Mouse (Mus musculus) monocyte, adult 5-6 weeks (primary cell): ENCODE measurements around the gene Acnat1. TPM values are rescaled to one million over a fixed set of nuclear protein-coding genes. Genes with fewer than 3 reads are reported as not detected.
"Not testable (repeated sequence)": the region's sequence is repeated elsewhere in the genome, so short reads cannot be mapped to it uniquely, and the experiment has no call there.

Source experiments
- ATAC-seq: fragments of 153-309, 156-312 bp; replicated peaks from 2 replicates; pipeline ENCODE4 v1.8.0; 2017; ENCODE audit warnings: mild to moderate bottlenecking; ENCODE audit not compliant: low TSS enrichment, insufficient number of reproducible peaks, severe bottlenecking, poor library complexity, low FRiP score
- total RNA-seq: library from RNA; stranded (forward); fragments of 200-1000, 200-491, 200-594 nt; gene quantifications from 3 replicates; pipeline ENCODE4 v1.2.3, GENCODE M21; 2017

Gene Acnat1
- total RNA-seq, 1 experiment from 2014 or later = not detected

- ATAC-seq = no peak
These were observed 4.1 kb downstream of the Acnat1 start for GRCm38 (mm10) chr4:49469435-49470151.

GRCm38 (mm10) chr4:49467360-49467759 is 6.4 kb downstream of the Acnat1 start:
- ATAC-seq = no peak

GRCm38 (mm10) chr4:49456171-49456570 is 17.5 kb downstream of the Acnat1 start:
- no peak for ATAC-seq

- no peak for ATAC-seq
These were observed 21.7 kb downstream of the Acnat1 start for GRCm38 (mm10) chr4:49451848-49452551.

- not testable (repeated sequence) for ATAC-seq
These were observed 22.4 kb downstream of the Acnat1 start for GRCm38 (mm10) chr4:49451133-49451847.

- not testable (repeated sequence) for ATAC-seq
These were observed 36.7 kb downstream of the Acnat1 start for GRCm38 (mm10) chr4:49436968-49437367.

- not testable (repeated sequence) for ATAC-seq
These were observed 63.6 kb downstream of the Acnat1 start for GRCm38 (mm10) chr4:49410151-49410550.

- ATAC-seq = not testable (repeated sequence)
These were observed 65.8 kb downstream of the Acnat1 start, which contains the start of gene Acnat2 for GRCm38 (mm10) chr4:49407957-49408356. TSS of gene Acnat2 (minus strand) at chr4:49408151.

Other genes starting within 250 kb of the Acnat1 start
- not detected in 3 replicates for gene Acnat2, start 65.8 kb downstream of the Acnat1 start, total RNA-seq
- not detected in 3 replicates for gene Baat, start 32.6 kb upstream of the Acnat1 start, total RNA-seq
- 14.9 to 18.6 TPM (median 15.7 TPM) in 3 replicates for gene Mrpl50, start 47.2 kb upstream of the Acnat1 start, total RNA-seq
- gene Zfp189, start 47.3 kb upstream of the Acnat1 start, total RNA-seq = 0.75 to 5.6 TPM (median 3.2 TPM) in 3 replicates
- not detected in 3 replicates for gene Aldob, start 75.6 kb upstream of the Acnat1 start, total RNA-seq
- not detected in 3 replicates for gene Tmem246, start 124.0 kb upstream of the Acnat1 start, total RNA-seq
- 187 to 231 TPM (median 228 TPM) in 3 replicates for gene Rnf20, start 158.1 kb upstream of the Acnat1 start, total RNA-seq
- 0.29 to 0.32 TPM in 2 of 3 replicates, not detected in the other for gene Ppp3r2, start 208.1 kb upstream of the Acnat1 start, total RNA-seq